Mouse (Mus musculus) lung, postnatal 0 days (tissue): ENCODE measurements around the gene Letmd1.

Experiments used
- CTCF ChIP-seq: IDR thresholded peaks from 2 replicates; pipeline ENCODE4 v1.5.1; 2016; ENCODE audit warnings: antibody characterized with exemption, mild to moderate bottlenecking
- EP300 ChIP-seq: IDR thresholded peaks from 2 replicates; pipeline ENCODE4 v1.6.1; 2016; ENCODE audit warnings: antibody characterized with exemption, mild to moderate bottlenecking, control low read depth

- no peak for TF ChIP-seq EP300
- no peak for TF ChIP-seq CTCF
Measured at GRCm38 (mm10) chr15:100513387-100513786, 44.6 kb downstream of the Letmd1 start.
